Mouse (Mus musculus) left cerebral cortex, adult 9 months (tissue): Measurements from ENCODE around the gene Rpusd2.

Experiments used
- DNase-seq, 2 experiments: peaks; one replicate each; pipeline ENCODE4 v3.0.0; 2022; ENCODE audit warnings: low spot score in 2 of 2

Gene Rpusd2

DNA sequence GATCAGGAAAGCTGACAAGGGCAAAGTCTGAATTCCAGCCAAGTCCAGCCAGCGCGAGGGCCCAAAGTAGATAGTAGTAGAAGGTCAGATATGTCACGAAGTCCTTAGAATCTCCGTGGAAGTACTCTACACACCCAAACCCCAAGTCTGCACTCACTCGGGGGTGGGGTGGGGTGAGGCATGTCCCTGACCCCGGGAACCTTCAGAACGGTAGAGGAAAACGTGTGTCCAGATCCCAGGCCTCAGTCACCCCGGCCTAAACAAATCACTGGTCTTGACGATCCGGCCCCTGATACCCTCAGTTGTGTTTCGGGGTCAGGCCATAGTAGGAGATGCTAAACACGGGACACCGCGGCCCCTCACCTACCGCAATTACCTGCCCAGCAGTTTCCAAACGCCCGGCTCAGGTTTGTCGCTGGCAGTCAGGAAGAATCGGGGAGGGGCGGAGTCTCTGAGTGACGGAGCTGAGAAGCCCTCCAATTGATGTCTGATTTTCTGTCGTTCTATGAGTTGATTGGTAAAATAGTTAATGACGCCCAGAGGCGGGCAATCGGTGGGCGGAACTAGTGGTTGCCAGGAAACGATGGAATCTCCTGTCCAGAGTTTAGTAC, 5.5 kb upstream of the Rpusd2 start, which contains the start of gene Ccdc32:
Gene Ccdc32 (minus strand): TSS at position 453 of the 611 bp plus-strand sequence.
- DNase-seq = peak; percentile 92 to 98

DNA sequence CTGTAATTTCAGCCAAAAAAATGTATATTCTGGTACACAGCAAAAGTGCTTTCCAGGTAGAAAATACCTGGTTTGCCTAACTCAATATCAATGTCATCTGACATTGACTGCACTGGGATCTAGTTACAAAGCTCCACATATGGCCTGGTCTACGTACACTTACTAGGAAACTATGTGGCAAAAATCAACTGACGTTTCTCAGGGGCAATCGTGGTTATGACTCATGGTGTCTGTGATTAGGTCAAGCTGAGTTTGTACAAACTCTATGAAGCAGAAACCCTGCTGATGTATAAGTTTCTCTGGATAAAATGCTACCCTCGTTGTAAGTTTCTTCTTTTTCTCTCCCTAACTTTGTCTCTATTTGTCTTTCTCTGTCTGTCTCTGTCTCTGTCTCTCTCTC, 2.4 kb upstream of the Rpusd2 start:
- DNase-seq = no peak

DNA sequence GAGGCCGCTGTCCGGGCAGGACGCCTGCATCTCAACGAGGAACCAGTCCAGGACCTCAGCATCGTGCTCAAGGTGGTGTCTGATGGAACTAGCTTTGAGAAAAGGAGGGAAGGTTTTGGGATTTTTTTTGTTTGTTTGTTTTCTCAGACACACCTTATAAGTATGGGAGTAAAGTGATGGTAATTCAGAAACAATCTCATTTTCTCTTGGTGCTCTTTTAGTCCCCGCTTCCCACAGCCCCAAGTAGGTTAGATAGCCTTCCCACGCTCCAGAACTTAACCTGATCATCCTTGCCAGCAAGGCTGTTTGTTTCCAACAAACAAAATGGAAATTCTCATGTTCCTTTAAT, 781 bp downstream of the Rpusd2 start:
- DNase-seq = no peak

DNA sequence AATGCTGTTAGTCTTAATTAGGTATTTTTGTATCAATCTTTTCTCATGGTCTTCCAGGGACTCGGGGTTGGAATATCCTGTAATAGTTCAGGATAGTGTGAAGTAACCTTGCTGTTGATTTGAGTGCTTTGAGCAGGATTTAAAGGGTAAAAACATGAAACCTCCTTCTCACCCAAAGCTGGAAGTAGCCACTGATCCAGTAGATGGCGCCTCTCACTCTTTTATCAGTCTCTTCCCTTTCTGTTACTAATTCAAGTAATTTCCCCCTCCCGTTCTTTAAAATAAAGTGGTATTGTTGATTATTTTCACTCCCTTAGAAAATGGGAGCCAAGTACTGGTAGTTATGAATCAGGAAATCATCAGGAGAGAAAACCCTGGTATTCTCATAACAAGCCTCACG, 6.3 kb downstream of the Rpusd2 start:
- peak in 1 of 2 experiments; percentile 51 for DNase-seq

DNA sequence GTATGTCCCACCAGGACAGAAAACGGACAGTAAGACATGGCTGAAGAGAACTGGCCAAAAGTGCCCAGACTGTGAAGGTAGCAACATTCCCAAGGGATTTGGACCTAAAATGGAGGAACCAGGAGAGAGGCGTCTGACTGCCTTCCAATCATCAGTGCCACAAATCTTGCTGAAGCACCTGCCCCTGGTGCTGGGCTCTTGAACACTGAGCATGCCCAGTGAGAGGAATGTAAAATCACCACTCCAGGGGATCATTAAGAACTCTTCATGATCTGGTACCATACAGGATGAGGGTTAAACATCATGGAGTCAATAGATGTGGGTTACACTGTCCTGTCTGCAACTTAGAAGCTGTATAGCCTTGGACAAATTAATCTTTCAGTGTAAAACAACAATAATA, 10.6 kb downstream of the Rpusd2 start:
- no peak for DNase-seq

DNA sequence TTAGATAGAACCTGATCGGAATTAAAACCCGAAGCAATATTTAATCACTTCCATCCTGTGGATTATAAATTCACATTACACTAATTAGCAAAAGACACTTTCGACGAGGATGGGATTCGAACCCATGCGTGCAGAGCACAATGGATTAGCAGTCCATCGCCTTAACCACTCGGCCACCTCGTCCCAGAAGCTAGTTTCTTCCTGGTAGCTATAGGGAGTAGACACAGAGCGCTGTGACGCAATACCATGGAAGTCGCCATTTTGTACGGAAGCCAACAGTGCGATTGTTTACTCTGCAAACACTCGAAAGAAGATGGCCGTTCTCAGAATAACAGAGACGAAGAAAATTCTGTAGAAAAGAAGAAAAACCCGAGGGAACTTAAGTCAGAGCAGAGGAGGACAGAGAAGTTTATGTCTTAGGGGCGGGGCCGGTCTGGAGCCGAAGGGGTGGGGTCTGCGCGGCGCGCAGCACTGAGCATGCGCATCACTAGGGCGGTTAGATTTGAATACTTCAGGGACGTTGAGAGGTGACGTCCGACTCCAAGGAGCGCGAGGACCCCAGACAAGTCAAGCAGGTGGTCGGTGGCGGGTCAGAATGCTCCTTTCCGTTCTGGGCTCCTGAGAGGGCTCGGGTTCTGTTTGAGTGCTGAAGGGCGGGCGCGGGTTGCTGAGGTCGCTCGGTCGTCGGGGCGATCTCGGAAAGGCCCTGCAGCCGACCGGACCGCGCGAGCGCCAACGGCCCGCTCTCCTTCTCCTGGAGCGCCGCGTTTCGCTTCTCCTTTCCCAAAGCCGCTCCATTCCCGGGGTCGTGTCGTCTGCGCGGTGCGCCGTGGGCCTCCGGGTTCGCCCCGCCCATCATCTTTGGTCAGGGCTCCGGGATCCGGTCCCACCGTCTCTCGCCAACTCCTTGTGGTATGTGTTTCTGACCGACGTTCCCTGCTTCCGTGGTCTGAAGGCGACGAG, 12.3 kb downstream of the Rpusd2 start, which contains the start of gene Knl1:
Gene Knl1 (plus strand): TSS at position 471 of the 963 bp plus-strand sequence.
- peak; percentile 85 to 99 for DNase-seq

DNA sequence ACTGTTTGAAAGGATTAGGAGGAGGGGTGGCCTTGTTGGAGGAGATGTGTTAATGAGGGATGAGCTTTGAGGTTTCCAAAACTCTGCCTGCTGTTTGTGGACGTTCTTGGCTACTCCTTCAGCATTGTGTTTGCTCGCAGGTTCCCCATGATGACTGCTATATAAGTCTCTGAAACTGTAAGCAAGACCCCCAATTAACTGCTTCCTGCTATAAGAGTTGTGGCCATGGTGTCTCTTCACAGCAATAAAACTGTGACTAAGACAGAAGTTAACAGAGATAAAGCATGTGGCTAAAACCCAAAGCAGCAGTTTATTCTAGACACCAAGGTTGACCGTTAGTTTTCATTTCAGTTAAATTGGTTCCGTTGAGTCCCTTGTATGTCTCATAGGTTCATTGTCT, 13.3 kb downstream of the Rpusd2 start:
- DNase-seq = no peak

DNA sequence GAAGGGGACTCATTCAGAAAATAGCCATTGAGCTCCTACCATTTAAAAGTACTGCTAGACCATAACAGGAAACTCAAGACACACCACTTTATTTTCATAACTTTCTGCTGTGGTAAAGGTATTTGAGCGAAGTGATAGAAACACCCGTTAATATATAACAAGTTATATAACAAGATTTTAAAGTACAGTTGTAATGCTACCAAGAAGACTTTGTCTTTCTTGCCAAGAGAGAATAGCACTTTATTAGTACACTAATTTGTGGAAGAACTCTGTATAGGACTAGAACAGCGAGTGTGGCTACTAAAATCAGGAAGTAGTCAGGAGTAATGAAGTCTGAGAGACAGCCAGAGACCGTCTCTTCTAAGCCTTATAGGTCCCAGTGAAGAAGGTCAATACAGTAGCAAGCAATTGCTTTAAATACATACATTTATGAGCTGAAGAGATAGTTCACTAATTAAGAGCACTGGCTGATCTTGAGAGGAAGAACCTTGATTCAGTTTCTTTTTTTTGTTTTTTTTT, 15.6 kb downstream of the Rpusd2 start:
- no peak for DNase-seq

DNA sequence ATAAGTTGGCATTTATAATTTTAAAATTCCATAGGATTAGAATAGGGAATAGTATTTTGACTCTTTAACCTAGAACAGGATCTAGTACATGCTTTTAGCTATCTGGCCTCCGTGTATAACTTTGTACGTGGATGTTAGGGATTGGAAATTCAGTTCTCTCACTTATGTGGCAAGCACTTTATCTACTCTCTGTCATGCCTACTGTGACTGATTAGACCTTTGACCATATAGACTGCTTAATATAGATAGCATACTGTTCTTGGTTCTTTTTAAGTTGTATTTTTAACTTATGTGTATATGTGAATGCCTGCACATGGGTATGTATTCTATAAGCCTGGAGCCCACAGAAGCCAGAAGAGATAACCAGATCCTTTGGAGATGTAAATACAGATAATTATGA, 25.5 kb downstream of the Rpusd2 start:
- DNase-seq = no peak

DNA sequence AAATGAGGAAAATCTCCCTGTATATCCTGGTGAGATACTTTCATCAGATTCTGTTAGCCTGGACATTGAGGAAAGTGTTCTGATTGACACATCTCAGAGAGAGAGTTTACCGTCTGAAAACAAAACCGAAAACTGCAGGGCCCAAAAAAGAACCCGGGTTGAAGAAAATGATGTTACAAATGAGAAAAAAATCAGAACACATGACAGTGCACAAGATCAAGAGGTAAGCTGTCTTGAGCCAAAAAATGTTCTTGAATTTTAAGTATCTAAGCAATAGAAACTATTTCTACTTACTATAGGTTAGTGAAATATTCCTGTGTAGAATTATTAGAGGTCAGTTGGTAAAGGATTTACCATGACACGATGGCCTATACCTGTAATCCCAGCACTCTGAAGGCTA, 37.8 kb downstream of the Rpusd2 start:
- DNase-seq = no peak

DNA sequence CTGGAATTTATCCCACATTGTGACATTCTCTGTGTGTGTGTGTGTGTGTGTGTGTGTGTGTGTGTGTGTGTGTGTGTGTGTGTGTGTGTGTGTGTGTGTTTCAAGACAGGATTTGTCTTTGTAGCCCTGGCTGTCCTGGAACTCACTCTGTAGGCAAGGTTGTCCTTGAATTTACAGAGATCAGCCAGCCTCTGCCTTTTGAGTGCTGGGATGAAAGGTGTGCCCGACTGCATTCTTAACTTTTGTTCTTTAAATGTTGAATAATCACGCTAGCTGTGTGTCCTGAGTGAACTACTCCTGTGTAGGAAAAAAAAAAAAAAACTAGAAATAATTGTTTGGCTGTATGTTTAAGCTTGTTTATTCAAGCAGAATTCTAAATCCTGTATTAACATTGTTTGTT, 51.6 kb downstream of the Rpusd2 start:
- no peak for DNase-seq
